Mouse (Mus musculus) neural tube, embryonic 10.5 days (tissue): ENCODE data around the gene Gm20605.
"Not testable (repeated sequence)": the region's sequence is repeated elsewhere in the genome, so short reads cannot be mapped to it uniquely, and the experiment has no call there.

Source experiments
- DNase-seq: peaks from one replicate; pipeline ENCODE4 v3.0.0-alpha.2; 2017; ENCODE audit warnings: low spot score; ENCODE audit errors: extremely low spot score

The Gm20605 gene

DNA sequence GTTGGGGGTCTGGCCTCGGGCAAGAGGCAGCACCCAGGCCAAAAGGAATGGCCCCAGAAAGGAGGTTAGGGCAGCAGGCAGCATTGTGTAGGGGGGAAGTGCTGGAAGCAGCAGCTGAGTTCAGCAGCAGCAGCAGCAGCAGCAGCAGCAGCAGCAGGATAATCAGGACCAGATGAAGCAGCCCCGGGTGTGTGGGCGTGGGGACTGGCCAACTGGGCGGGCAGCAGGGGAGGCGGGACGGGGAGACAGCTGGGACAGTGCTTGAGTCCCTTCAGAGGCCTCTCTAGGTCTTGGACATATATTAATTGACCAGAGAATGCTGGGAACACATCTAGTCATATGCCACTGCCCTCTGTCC is 17.8 kb upstream of the Gm20605 start:
- DNase-seq = peak; percentile 82

DNA sequence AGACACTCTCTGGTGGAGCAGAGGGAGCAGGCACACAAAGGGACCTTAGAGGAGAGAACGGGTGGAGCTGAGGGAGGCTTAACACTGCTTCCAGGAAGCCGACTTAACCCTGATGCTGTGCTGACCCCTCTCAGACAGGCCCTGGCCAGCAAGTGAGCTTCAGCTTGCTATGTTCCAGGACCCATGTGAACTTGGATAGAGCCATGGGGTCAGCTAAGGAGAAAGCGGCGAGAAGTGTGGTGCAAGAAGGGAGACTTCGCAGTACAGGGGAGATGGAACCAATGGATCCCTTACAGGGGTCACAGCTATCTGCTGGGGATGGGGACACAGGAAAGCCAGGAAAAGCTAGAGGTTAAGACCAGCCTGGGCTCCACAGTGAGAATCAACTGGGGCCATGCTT is 15.9 kb upstream of the Gm20605 start:
- no peak for DNase-seq

- DNase-seq = no peak
Observed at GRCm38 (mm10) chr5:137613550-137613949, 15.4 kb upstream of the Gm20605 start, which contains the start of gene Pcolce. Gene Pcolce, minus strand, starts transcription at chr5:137613784.

GRCm38 (mm10) chr5:137614921-137615320 is 14.1 kb upstream of the Gm20605 start:
- not testable (repeated sequence) for DNase-seq

DNA sequence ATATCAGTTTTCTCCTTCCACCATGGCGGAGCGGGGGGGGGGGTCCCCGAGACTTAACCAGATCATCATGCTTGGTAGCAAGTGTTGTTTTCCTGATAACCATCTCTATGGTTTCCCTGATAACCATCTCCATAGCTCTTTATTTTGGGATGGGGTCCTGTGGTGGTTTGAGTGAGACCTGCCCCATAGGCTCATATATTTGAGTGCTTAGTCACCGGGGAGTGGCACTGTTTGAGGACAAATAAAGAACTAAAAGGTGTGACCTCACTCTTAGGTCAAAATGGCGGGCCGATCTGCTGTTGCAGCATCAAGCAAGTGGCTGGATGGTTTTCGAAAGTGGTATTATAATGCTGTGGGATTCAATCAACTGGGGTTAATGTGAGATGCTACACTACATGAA is 13.6 kb upstream of the Gm20605 start:
- no peak for DNase-seq

- DNase-seq = no peak
Observed at GRCm38 (mm10) chr5:137623937-137624530, 4.9 kb upstream of the Gm20605 start.

DNA sequence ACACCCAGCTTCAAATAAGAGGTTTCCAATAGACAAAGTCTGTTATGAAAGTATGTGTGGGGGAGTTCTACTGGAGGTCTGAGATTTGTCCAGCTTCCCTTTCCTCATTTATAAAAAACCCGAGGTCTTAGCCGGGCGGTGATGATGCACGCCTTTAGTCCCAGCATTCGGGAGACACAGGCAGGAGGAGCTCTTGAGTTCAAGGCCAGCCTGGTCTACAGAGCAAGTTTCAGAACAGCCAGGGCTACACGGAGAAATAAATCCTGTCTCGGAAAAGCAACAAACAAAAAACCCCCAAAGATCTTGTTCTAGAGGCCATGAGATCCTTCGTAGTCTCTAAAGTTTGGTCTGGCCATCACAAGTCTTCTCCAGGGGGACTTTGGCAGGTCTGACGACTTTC is 984 bp upstream of the Gm20605 start:
- DNase-seq = no peak

DNA sequence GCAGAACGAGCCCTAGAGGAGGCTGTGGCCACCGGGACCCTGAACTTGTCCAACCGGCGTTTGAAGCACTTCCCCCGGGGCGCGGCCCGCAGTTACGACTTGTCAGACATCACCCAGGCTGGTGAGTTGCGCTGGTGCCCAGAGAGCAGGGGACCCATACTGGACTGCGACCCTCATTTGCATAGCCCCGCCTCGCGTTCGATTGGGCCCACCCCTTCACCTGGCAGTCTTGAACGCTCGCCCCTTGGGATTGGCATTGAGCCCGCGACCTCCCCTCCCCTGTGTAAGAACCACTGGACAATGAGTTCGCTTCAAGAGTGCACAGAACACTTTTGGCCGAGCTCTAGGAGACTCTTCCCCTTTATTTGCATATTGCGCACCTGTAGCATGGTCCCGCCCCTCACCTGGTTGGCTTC is 339 bp downstream of the Gm20605 start:
- DNase-seq = no peak

DNA sequence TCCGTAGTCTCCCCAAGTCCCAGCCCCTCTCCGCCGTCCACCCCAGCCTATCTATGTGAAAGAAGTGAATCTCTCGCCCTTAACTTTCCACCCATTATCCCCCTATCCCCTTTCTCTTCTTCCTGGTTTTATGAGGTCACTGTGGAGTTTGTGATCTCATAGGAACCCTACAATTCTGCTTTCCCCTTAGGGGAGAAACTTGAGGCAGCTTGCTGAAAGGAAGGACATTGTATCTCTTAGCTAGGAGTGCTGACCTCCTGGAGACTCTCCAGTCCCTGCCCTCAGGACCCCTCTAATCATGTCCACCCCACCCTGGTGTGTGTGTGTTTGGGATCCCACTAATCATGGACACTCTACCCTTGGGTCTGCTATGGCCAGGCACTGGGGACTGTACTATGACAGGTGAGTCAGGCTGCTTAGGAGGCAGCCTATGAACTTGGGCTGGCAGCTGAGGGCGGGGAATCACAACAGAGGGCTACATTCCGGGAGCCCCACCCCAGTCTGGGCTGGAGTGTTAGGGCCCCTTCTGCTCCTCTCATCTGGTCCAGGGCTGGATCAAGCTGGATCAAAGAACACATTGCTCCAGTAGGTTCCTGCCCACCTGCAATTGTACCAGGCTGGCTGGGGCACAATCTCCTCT is 1.1 kb downstream of the Gm20605 start:
- DNase-seq = no peak

GRCm38 (mm10) chr5:137630602-137631001 is 1.6 kb downstream of the Gm20605 start:
- DNase-seq = no peak

- DNase-seq = no peak
Observed at GRCm38 (mm10) chr5:137631171-137631570, 2.2 kb downstream of the Gm20605 start.

- DNase-seq = no peak
Observed at GRCm38 (mm10) chr5:137631591-137631990, 2.6 kb downstream of the Gm20605 start.

DNA sequence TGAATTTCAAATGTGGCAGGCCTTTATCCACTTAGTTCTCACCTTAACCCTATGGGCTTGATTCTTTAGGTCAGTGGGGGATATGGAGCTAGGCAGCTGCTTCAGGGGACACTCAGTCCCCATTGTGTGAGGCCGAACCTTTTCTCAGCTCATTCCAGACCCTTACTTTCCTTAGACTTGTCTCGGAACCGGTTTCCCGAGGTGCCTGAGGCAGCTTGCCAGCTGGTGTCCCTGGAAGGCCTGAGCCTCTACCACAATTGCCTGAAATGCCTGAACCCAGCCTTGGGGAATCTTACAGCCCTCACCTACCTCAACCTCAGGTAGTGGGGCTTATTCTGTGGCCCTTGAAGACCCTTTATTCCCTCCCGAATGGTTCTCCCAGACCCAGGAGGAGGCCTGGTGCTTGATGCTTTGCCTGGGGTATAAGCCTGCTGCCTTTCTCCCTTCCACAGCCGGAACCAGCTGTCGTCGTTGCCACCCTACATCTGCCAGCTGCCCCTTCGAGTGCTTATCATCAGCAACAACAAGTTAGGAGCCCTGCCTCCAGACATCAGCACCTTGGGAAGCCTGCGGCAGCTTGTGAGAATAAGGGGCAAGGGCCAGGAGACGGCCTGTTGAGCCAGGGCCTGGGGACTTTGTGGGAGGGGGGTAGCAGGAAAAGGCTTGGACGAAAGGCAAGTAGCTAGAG is 4.6 kb downstream of the Gm20605 start:
- no peak for DNase-seq

GRCm38 (mm10) chr5:137639472-137639871 is 10.5 kb downstream of the Gm20605 start:
- DNase-seq = no peak

- no peak for DNase-seq
Observed at GRCm38 (mm10) chr5:137641054-137641453, 12.1 kb downstream of the Gm20605 start, which contains the start of gene Sap25. Gene Sap25, plus strand, starts transcription at chr5:137641334.

GRCm38 (mm10) chr5:137642886-137643285 is 13.9 kb downstream of the Gm20605 start:
- no peak for DNase-seq

DNA sequence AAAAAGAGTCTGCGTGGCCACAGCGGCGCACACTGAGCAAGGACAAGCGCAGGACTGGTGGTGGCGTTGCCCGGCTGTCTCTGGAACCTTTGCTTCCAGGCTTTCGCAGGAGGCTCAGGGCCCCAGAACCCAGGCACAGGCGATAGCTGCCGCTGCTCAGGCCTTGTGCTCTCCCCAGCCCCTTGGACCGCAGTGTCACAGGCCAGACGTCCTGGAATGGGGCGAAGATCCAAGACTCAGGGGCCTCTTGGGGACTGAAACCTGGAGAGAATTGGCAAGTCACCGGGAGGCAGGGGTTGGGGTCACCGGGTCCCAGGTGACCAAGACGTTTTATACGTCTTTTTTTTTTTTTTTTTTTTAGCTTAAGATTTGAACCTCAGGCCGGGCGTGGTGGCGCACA is 15.5 kb downstream of the Gm20605 start:
- no peak for DNase-seq

GRCm38 (mm10) chr5:137645091-137645651 is 16.2 kb downstream of the Gm20605 start:
- peak; percentile 40 for DNase-seq

DNA sequence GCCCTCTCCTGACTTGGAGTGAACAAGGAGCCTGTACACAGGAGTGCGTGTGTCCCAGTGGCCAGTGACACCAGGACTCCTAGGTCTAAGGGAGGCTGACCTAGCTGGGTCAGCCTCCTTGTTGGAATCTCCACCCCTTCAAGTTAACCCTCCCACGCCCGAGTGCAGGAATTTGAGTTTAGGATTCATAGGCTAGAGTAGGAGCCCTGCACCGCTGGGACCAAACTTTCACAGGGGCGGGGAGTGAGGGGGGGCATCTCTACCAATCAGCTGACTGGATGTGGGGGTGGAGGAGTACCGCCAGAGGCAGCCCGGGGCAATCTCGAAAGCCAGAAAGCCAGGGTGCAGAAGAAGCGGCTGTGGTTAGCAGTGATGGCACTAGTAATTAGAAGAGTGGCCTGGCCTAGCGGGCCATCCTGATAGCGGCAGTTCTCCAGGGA is 16.7 kb downstream of the Gm20605 start, which contains the start of gene Irs3:
Irs3 (minus strand) TSS at position 63 of the 440 bp plus-strand sequence.
- peak; percentile 45 for DNase-seq

- DNase-seq = no peak
Observed at GRCm38 (mm10) chr5:137647827-137648601, 19.0 kb downstream of the Gm20605 start.

GRCm38 (mm10) chr5:137649251-137649650 is 20.3 kb downstream of the Gm20605 start:
- DNase-seq = no peak
